In genomic region chr5:146947497-146947896, GRCm38 (mm10) we compare ENCODE assay signal across 16 mouse cellular contexts. TPM values are rescaled to one million over a fixed set of nuclear protein-coding genes. Genes with fewer than 3 reads are reported as not detected.
DNase-seq lines count a peak whose midpoint lies in the region; ATAC-seq and TF ChIP-seq lines count a peak whose summit lies in the region.
"Had no signal": no experiment of that assay in that cellular context is flagged by ENCODE, and none has a peak within 500 bp of the region (broad histone marks: within the 10 kb centered on the region; RNA-seq: fewer than 3 reads in every experiment).

No protein-coding gene starts in this region.

- peak overlapping the region; percentile 25 for H3K27ac ChIP-seq in bone marrow macrophage, adult 2 months (ENCODE audit: insufficient read depth, low read depth, low read length)
- H3K27ac ChIP-seq in liver, embryonic 15.5 days (replicated peaks), result no peak overlapping the region
- H3K27ac ChIP-seq: neural tube, embryonic 12.5 days had no signal

- H3K4me1 ChIP-seq in bone marrow macrophage, adult 2 months (ENCODE audit: control insufficient read depth, insufficient read depth, low read length), result peaks cover 21% of the 10 kb centered on the region
- peaks cover 32% of the 10 kb centered on the region for H3K4me1 ChIP-seq in liver, embryonic 15.5 days (replicated peaks)

- H3K4me3 ChIP-seq in bone marrow macrophage, adult 2 months (ENCODE audit: insufficient read depth, low read length), result peak overlapping the region; percentile 19; the same call in 1 of the 2 replicates
- peak overlapping the region; percentile 82; the same call in 1 of the 2 replicates for H3K4me3 ChIP-seq in liver, embryonic 15.5 days (replicated peaks)

- TF ChIP-seq CTCF in bone marrow macrophage, adult 2 months (IDR thresholded peaks at IDR 0.05; ENCODE audit: low read depth, low read length), result no peak

- 30% methylated on average over 6 of the region's 6 CpGs for WGBS in liver, embryonic 15.5 days (ENCODE audit: insufficient replicate concordance)

- peaks cover 22% of the 10 kb centered on the region for H3K36me3 ChIP-seq in liver, embryonic 15.5 days (replicated peaks)

- no peak overlapping the region for H3K9ac ChIP-seq in liver, embryonic 15.5 days

- H3K9me3 ChIP-seq in liver, embryonic 15.5 days (replicated peaks), result no peaks in the 10 kb centered on the region
- H3K9me3 ChIP-seq: embryonic facial prominence, embryonic 15.5 days; hindbrain, embryonic 15.5 days had no signal

- peak overlapping the region; percentile 96 for H3K4me2 ChIP-seq in liver, embryonic 15.5 days

- TF ChIP-seq POLR2A in bone marrow macrophage, adult 2 months (IDR thresholded peaks at IDR 0.05; ENCODE audit: borderline replicate concordance, low read depth, low read length), result no peak

- peak; percentile 31 to 38 for DNase-seq in spleen, postnatal 36 days (ENCODE audit: low spot score in 2 of 2)
- DNase-seq in spleen, adult 12 weeks (ENCODE audit: low spot score), result no peak
- DNase-seq in layer of hippocampus, adult 11-12 months (ENCODE audit: low spot score), result no peak
- DNase-seq in urinary bladder, adult 18-20 months (ENCODE audit: low spot score in 2 of 2), result no peak
- DNase-seq in ovary, adult 18-20 months (ENCODE audit: low spot score), result no peak
- DNase-seq: adrenal gland, postnatal 14 days; cerebellum, adult 8-10 months; gastrocnemius, postnatal 25 days; heart, postnatal 36 days; left cerebral cortex, postnatal 4 days; lung, adult 18-20 months had no signal

- no peaks in the 10 kb centered on the region for H3K27me3 ChIP-seq in liver, embryonic 15.5 days
- H3K27me3 ChIP-seq: embryonic facial prominence, embryonic 15.5 days; hindbrain, embryonic 15.5 days; neural tube, embryonic 12.5 days had no signal

- no peak for ATAC-seq in liver, embryonic 15.5 days (ENCODE audit: insufficient read depth)

RNA-seq across cellular contexts. Expression of gene Gtf3a, which starts 1.0 kb away (rescaled TPM):
- polyA plus RNA-seq in bone marrow macrophage, adult 2 months (2012; ENCODE audit: insufficient read depth, insufficient read length, missing spikeins), result 37.0 and 40.8 TPM in 2 replicates
- 44.6 and 47.4 TPM in 2 replicates for polyA plus RNA-seq in liver, embryonic 15.5 days (2015; fragmentation: Nextera tagmentation; extraction: Ambion mirVana)

RNA-seq across cellular contexts. Expression of gene Mtif3, which starts 16.1 kb away (rescaled TPM):
- 15.5 and 19.6 TPM in 2 replicates for polyA plus RNA-seq in bone marrow macrophage, adult 2 months (2012; ENCODE audit: insufficient read depth, insufficient read length, missing spikeins)
- 9.4 and 11.6 TPM in 2 replicates for polyA plus RNA-seq in liver, embryonic 15.5 days (2015; fragmentation: Nextera tagmentation; extraction: Ambion mirVana)

Comparison
In these comparisons a context has a peak if more than half of its experiments do, and no peak if none do; other contexts are left out.
1. DNase-seq: peak in spleen, postnatal 36 days (2 of 2); none in spleen, adult 12 weeks (single experiment), layer of hippocampus, adult 11-12 months (single experiment), urinary bladder, adult 18-20 months (0 of 2) and ovary, adult 18-20 months (single experiment).